Comparison of ENCODE assay signal across 8 mouse cellular contexts in genomic region chr6:24664133-24664866, GRCm38 (mm10). TPM values are rescaled to one million over a fixed set of nuclear protein-coding genes. Genes with fewer than 3 reads are reported as not detected.
A peak's percentile ranks its signal among the peaks of the same experiment; 100 is the strongest.
DNase-seq lines count a peak whose midpoint lies in the region; ATAC-seq and TF ChIP-seq lines count a peak whose summit lies in the region.

No protein-coding gene starts in this region.

- H3K9ac ChIP-seq in hindbrain, embryonic 15.5 days: peak overlapping the region; percentile 79

- intact Hi-C loops in gastrocnemius, adult 2 months (cut with DNase I): no loop called here

- H3K27ac ChIP-seq in gastrocnemius, adult 2 months: peak overlapping the region; percentile 99
- peak overlapping the region; percentile 94 for H3K27ac ChIP-seq in hindbrain, embryonic 15.5 days (replicated peaks)
- peak overlapping the region; percentile 82 for H3K27ac ChIP-seq in small intestine, adult 2 months (ENCODE audit: insufficient read depth, low read depth, low read length)

- H3K4me1 ChIP-seq in hindbrain, embryonic 15.5 days (replicated peaks): peaks cover 22% of the 10 kb centered on the region
- H3K4me1 ChIP-seq in small intestine, adult 2 months (ENCODE audit: control insufficient read depth, insufficient read depth, insufficient read length, low read length): peaks cover 7% of the 10 kb centered on the region; the same call in 1 of the 2 replicates

- TF ChIP-seq POLR2A in small intestine, adult 2 months (IDR thresholded peaks at IDR 0.05; ENCODE audit: low read depth, low read length): no peak; the same call in none of the 2 replicates

- H3K4me3 ChIP-seq in gastrocnemius, adult 2 months: peak overlapping the region; percentile 95
- H3K4me3 ChIP-seq in hindbrain, embryonic 15.5 days: peak overlapping the region; percentile 86
- H3K4me3 ChIP-seq in small intestine, adult 2 months (ENCODE audit: low read depth, low read length): peak overlapping the region; percentile 88

- peak; percentile 39 for DNase-seq in embryo, embryonic 10 days (ENCODE audit: low spot score)
- DNase-seq in embryo, embryonic 9.5 days (ENCODE audit: extremely low spot score): no peak
- peak; percentile 62 to 67 for DNase-seq in cerebellum, postnatal 25 days
- peak; percentile 71 for DNase-seq in gastrocnemius, adult 2 months
- DNase-seq in left cerebral cortex, adult 8-10 months (ENCODE audit: low spot score in 2 of 2): peak; percentile 25 to 49

- ATAC-seq in hindbrain, embryonic 15.5 days (ENCODE audit: low FRiP score, low read depth): peak; percentile 37
- ATAC-seq in megakaryocyte progenitor cell, adult 5-6 weeks (replicated peaks; ENCODE audit: poor library complexity): peak; percentile 24

- TF ChIP-seq CTCF in gastrocnemius, adult 2 months (IDR thresholded peaks at IDR 0.05): peak; percentile 3; the same call in 1 of the 2 replicates
- no peak for TF ChIP-seq CTCF in small intestine, adult 2 months (IDR thresholded peaks at IDR 0.05; ENCODE audit: extremely low read depth, insufficient read length, insufficient replicate concordance, low read depth, low read length)

- no peaks in the 10 kb centered on the region for H3K9me3 ChIP-seq in hindbrain, embryonic 15.5 days

- no peaks in the 10 kb centered on the region for H3K27me3 ChIP-seq in hindbrain, embryonic 15.5 days
- no peaks in the 10 kb centered on the region for H3K27me3 ChIP-seq in small intestine, adult 2 months (ENCODE audit: control insufficient read depth, insufficient read depth, low read length)

- WGBS in hindbrain, embryonic 15.5 days: under 1% methylated on average over 56 of the region's 58 CpGs
- WGBS in small intestine, adult 2 months: under 1% methylated on average over 57 of the region's 58 CpGs

- peak overlapping the region; percentile 86 for H3K4me2 ChIP-seq in hindbrain, embryonic 15.5 days

- H3K36me3 ChIP-seq in hindbrain, embryonic 15.5 days: no peaks in the 10 kb centered on the region
- H3K36me3 ChIP-seq in small intestine, adult 2 months (ENCODE audit: control insufficient read depth, insufficient read depth, low read length): no peaks in the 10 kb centered on the region

RNA-seq across cellular contexts. Expression of gene Wasl, which starts 0.5 kb away (rescaled TPM):
- 10 to 100 TPM; 15.3 to 18.1 TPM for total RNA-seq in gastrocnemius, adult 2 months (2021)
- polyA plus RNA-seq in hindbrain, embryonic 15.5 days (2015; fragmentation: Nextera tagmentation; extraction: Ambion mirVana): 61.8 and 67.1 TPM in 2 replicates
- 100 to 1,000 TPM in 2 of 4 experiments, 10 to 100 TPM in 2; 93.6 to 105 (median 97.3) TPM for total RNA-seq in left cerebral cortex, adult 8-10 months (2022)
- 20.1 and 21.5 TPM in 2 replicates for total RNA-seq in megakaryocyte progenitor cell, adult 5-6 weeks (2015)
- total RNA-seq in megakaryocyte progenitor cell, adult 5-6 weeks (2017): 5.1 and 7.0 TPM in 2 replicates
- polyA plus RNA-seq in small intestine, adult 2 months (2012; rRNA removed): 75.0 and 198 TPM in 2 replicates

Comparison
In these comparisons a context has a peak if more than half of its experiments do, and no peak if none do; other contexts are left out.
1. RNA of gene Wasl, which starts 0.5 kb away (total RNA-seq): 93.6 to 105 TPM in left cerebral cortex, adult 8-10 months; 5.1 to 21.5 TPM in megakaryocyte progenitor cell, adult 5-6 weeks and 15.3 to 18.1 TPM in gastrocnemius, adult 2 months; every median in the first group is over 4 times any median in the second.
2. Peak in every context shown above with its lines, with median percentiles within 50 percentile points of each other: H3K27ac ChIP-seq and H3K4me3 ChIP-seq.